Mouse (Mus musculus) left cerebral cortex, postnatal 14 days (tissue): ENCODE measurements around the gene 4933402D24Rik. TPM values are rescaled to one million over a fixed set of nuclear protein-coding genes. Genes with fewer than 3 reads are reported as not detected.

Experiments
- DNase-seq, 2 experiments: peaks; one replicate each; pipeline ENCODE4 v3.0.0; 2021 to 2022; ENCODE audit warnings: low spot score in 2 of 2, mixed read lengths in 1 of 2
- intact Hi-C: fragments of 180-260 bp; cut with DNase I; formaldehyde crosslinking; loops from one replicate; pipeline ENCODE4 v1.15.1; 2025
- long read RNA-seq, 2 experiments: library from polyadenylated mRNA; stranded (forward); transcript quantifications; one replicate each; pipeline ENCODE4 v2.0.0; 2021
- total RNA-seq, 2 experiments: library from RNA; stranded (reverse); gene quantifications; 2 replicates each; pipeline ENCODE4 v1.2.3; 2021

4933402D24Rik gene
- total RNA-seq: under 1 TPM; 0.26 to 0.32 TPM
- long read RNA-seq, experiment 1: 0 reads
- long read RNA-seq, experiment 2: 0 reads

DNA sequence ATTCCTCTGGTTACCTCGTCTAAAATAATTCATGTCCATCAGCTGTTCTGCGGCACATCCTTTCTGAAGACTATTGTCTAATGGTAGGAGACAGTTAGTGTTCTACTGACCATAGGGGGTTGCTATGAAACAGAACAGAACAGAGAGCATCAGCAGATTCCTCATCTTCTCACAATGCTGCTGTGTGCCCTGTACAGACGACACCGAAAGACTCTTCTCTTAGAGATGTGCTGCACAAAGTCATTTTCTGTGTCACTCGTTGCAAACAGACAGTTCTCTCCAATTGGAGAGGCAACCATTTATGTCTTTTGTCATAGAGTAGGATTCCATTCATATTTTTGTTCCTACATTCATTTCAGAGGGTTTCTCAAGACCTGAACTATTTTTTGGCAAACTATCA, at the start of gene 4933402D24Rik:
Gene 4933402D24Rik (minus strand): TSS at position 101 of the 400 bp plus-strand sequence.
- intact Hi-C loops: loop anchor here (10.0 kb wide), 2 partner anchors 166 to 246 kb away; no protein-coding TSS in a partner anchor
- no peak for DNase-seq

DNA sequence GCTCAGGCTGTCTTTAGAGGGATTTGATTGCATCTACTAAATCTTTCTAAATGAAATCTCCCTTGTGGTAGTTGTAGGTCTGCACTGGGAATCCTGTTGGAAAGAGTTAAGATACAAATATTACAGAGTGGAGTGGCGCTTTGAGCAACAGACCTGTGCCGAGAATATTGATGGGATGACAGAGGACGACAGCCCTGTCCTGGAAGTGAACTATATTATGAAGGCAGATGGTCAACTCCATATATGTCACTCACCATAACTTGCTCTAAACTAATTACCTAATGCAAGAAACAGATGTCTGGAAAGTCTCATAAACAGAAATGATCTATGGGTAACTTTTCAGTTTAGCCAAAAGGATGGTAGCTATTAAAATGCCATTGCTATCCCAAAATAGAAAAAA, 39.5 kb upstream of the 4933402D24Rik start:
- intact Hi-C loops: no loop called here
- no peak for DNase-seq

GRCm38 (mm10) chr1:63805095-63805494, 36.0 kb upstream of the 4933402D24Rik start:
- intact Hi-C loops: no loop called here
- peak in 1 of 2 experiments; percentile 44 for DNase-seq

DNA sequence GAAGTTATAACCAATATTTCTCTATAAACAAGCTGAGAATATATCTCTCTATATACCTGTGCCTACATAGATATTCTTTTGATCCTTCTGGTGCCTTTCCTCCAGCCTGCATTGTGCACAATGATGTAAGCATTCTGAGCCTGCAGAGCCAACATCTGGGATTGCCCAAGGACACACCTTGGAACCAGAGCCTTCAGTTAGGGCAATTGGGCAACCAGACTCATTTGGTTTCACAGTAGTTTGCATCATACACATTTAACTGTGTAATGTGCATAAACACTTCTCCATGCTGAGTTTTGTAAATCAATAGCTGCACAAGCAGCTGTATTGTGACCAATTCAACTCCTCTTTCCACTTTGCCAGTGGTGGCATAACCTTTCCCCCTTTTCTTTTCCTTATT, 25.3 kb upstream of the 4933402D24Rik start:
- no peak for DNase-seq
- intact Hi-C loops: no loop called here

GRCm38 (mm10) chr1:63776902-63777630, 8.0 kb upstream of the 4933402D24Rik start:
- intact Hi-C loops: no loop called here
- no peak for DNase-seq

DNA sequence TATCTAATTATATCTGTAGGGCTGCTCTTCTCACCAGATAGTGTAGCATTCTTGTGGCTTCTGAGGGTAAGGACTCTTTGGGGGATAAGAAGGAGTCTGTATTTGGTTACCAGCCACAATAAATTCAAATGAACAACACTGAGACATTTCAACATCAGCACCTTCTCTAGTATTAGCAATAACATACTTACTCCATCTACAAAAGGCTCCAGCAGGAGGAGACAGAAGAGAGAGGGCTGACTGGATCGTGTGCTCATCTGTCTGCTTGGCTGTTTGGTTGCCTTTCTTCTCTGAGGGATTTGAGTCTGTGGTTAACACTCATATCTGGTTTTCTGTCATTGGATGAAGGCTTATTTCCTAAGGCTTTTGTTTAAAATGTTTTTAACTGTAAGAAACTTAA, 7.3 kb upstream of the 4933402D24Rik start:
- intact Hi-C loops: no loop called here
- no peak for DNase-seq

GRCm38 (mm10) chr1:63770309-63770708, 1.2 kb upstream of the 4933402D24Rik start:
- peak; percentile 62 to 70 for DNase-seq

DNA sequence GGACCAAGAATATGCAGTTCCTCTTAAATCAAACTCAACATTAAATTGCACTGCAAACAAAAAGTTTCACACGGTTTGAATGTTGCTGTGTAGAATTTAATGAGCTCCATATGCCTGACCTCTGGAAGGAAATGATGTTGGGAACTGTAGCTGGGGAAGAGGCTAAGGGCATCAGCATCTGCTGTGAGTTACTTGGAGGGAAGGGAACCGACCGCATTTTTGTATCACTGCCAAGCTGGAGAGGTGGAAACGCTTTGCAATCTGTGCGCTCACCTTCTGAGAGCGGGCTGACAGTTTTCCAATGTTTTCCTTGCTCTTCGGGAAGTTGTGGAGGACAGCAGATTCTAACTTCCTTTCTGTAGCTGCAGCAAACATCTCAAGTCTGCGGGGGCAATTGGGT, 955 bp downstream of the 4933402D24Rik start:
- DNase-seq: no peak
- intact Hi-C loops: loop anchor here (10.0 kb wide), 2 partner anchors 167 to 247 kb away; no protein-coding TSS in a partner anchor

More at GRCm38 (mm10) chr1:63770309-63770708, 1.2 kb upstream of the 4933402D24Rik start:
- intact Hi-C loops: no loop called here

DNA sequence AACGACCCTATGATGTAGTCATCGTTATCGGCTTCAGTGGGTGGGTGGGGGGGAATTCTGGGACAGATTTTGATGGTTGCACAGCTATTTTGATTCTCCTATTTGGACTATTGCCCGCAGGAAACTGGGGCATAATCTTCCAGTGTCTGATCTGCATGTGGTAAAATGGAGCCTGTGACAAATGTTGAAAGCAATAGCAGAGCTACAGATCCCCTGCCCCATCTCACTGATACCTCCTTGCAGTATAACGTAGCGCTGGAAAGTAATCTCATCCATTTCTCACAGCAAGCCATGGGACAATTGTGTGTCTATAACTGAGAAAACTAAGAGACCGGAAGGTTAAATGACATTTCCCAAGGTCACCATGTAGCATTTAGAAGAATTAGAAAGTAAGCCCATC, 4.7 kb downstream of the 4933402D24Rik start:
- intact Hi-C loops: loop anchor here (10.0 kb wide), 2 partner anchors 170 to 250 kb away; no protein-coding TSS in a partner anchor
- peak in 1 of 2 experiments; percentile 26 for DNase-seq

- intact Hi-C loops: loop anchor here (1.0 to 10.0 kb wide), 4 partner anchors 171 to 685 kb away; no protein-coding TSS in a partner anchor
- peak in 1 of 2 experiments; percentile 17 for DNase-seq
Observed at GRCm38 (mm10) chr1:63763881-63764386, 5.1 kb downstream of the 4933402D24Rik start.

GRCm38 (mm10) chr1:63763212-63763694, 5.8 kb downstream of the 4933402D24Rik start:
- intact Hi-C loops: loop anchor here (1.0 to 10.0 kb wide), 4 partner anchors 172 to 686 kb away; no protein-coding TSS in a partner anchor

GRCm38 (mm10) chr1:63756005-63756404, 13.1 kb downstream of the 4933402D24Rik start:
- intact Hi-C loops: no loop called here
- no peak for DNase-seq

More at GRCm38 (mm10) chr1:63763212-63763694, 5.8 kb downstream of the 4933402D24Rik start:
- DNase-seq: peak; percentile 69 to 74

GRCm38 (mm10) chr1:63730240-63730771, 38.8 kb downstream of the 4933402D24Rik start, which contains the start of the genes Mdh1b and Fastkd2:
Gene Mdh1b, minus strand, starts transcription at chr1:63730318.
Gene Fastkd2, plus strand, starts transcription at chr1:63730614.
- intact Hi-C loops: no loop called here
- peak; percentile 95 for DNase-seq

GRCm38 (mm10) chr1:63729796-63730195, 39.3 kb downstream of the 4933402D24Rik start:
- intact Hi-C loops: no loop called here
- peak in 1 of 2 experiments; percentile 11 for DNase-seq

- intact Hi-C loops: no loop called here
- DNase-seq: peak; percentile 15 to 43
Observed at GRCm38 (mm10) chr1:63720161-63720560, 48.9 kb downstream of the 4933402D24Rik start.

DNA sequence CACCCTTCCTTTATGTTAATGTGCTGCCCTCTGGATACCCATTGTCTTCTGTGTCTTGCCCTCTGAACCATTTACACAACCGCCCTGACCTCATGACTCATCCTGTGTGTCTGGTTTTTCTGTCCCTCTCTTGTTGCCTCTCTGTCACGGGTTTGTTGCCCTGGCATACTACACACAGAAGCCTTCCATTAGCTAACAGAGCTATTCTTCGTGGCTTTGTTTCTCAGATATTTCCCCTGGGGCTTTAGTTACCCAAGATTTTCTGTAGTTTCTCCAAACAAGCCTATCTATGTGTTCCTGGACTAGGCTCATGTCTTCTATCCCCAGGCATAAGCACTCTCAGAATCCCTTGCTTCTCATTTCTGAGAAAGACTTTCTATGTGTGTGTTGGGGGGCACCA, 60.2 kb downstream of the 4933402D24Rik start:
- no peak for DNase-seq
- intact Hi-C loops: no loop called here

DNA sequence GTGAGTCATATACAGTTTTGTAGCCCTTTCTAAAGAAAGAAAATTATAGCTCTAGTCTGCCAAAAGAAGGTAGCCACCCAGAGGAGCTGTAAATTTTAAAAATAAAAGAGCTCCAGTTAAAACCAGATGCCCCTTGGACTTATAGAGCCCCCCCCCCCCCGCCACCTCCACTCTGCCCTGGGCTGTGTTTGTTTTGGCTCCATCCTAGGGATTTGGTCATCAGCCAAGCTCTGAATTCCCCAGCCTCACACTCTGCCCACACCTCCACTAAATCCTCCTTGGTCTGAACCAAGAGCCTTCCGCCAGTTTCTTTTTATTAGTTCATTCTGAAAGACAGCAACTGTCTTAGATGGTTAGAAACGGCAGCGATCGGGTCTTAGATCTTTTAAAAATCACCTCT, 63.3 kb downstream of the 4933402D24Rik start:
- intact Hi-C loops: no loop called here
- no peak for DNase-seq
